Mouse (Mus musculus): ENCODE measurements at regions not wholly inside any gene's neighbourhood (a gene's known extent, or its start where the extent isn't known, plus 50 kb on each side); places are given as distances from the start of the nearest gene placed in this dataset.

DNA sequence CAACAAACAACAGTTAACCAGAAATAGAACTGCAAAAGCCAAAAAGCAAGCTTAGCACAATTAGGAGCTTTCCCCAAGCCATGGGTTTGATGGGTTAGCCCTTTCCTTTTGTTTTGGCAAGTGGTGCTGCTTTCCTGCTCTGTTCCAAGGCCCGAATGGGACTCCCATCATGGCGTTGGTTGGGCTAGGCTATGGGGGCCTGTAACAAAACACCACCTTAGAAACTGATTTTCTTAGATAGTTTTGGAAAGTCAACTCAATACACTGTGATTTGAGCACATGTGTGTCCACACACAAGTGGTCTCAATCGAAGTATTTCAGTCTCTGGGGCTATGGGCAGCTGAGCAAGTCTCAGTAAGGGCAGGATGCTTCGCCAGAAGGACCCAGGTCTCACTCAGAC lies 470.5 kb upstream of the Kif2a start:
- DNase-seq (ENCODE audit: low spot score in 2 of 2): no peak

DNA sequence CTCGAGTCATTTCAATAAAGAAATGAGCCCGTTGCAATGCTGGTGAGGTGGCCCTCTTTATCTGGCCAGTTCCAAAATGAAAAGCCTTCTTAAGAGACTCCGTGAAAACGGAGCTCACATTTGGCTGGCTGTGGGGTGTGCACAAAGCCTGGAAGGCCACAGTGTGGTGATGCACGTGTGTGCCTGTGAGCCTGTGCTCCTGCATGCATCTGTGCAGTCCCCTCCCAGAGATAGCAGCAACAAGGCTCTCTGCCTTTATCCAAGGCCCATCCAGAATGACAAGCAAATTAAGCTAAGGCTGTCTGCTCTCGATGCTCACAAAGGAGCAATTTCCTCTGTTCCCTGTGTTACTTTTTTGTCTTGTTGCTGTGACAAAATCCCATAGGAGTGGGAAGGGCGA lies 469.5 kb upstream of the Kif2a start:
- no peak for DNase-seq (ENCODE audit: low spot score in 2 of 2)

GRCm38 (mm10) chr13:107485400-107486017 lies 463.6 kb upstream of the Kif2a start:
- no peak for DNase-seq (ENCODE audit: low spot score in 2 of 2)

DNA sequence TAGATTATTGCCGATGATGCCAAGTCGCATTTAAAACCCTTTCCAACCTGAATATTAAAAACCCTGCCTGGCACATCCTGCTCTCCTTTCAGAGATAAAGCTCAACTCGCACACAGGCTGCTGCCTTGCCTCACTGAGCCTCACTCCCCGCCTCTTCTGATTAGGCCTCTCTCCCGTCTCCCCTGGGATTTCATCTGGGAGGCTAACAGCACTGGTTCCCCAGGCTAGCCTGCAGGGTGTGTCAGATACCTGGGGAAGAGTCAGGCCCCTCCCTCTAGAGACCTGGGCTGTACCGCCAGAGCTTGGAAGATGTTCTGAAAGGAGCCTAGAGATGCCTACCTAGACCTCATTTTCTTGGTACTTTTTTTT lies 462.7 kb upstream of the Kif2a start:
- no peak for DNase-seq (ENCODE audit: low spot score in 2 of 2)

DNA sequence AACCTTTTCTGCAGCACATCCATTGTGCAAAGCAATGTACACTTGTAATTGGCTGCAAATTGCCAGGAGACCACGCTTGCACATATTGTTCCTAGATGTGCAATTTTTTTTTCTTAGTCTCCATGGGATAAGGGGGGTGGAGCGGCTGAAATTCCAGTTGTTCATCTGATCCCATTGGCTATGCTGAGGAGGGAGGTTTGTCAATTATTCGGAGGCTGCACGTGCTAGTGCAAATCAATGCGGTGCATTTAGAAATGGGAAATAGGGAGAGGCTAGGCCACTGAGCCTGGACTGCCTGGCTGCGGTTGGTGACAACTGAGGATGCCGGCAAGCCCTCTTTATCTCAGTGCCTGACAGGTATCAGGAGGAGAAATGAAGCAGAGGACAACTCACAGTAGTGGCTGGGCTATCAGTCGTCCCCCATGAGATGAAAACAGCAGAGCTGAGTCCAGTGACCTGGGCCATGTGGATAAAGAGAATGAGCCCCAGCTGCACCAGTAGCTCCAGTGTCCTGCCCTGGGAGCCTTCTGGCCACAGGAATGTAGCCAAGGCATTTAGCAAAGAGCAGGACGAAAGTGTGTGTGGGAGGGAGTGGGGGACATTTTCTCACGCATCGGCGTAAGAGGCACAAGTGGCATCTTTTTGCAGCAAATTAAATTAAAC lies 462.2 kb upstream of the Kif2a start:
- no peak for DNase-seq (ENCODE audit: low spot score in 2 of 2)

GRCm38 (mm10) chr13:107475166-107475565 lies 453.2 kb upstream of the Kif2a start:
- DNase-seq (ENCODE audit: low spot score in 2 of 2): no peak

GRCm38 (mm10) chr13:107469491-107470276 lies 447.8 kb upstream of the Kif2a start:
- no peak for DNase-seq (ENCODE audit: low spot score in 2 of 2)

DNA sequence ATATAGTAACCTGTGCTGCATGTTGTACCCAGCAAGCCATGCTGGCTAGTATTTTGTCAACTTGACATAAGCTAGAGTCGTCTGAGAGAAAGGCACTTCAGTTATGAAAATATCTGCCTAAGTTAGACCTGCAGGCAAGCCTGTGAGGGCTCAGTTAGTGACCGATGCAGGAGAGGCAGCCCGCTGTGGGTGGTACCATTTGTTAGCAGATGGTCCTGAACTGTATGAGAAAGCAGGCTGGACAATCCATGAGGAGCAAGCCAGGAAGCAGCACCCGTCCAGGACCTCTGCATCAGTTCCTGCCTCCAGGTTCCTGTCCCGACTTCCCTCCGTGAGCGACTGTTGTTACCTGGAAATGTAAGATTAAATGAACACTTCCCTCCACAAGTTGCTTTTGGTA lies 440.9 kb upstream of the Kif2a start:
- DNase-seq (ENCODE audit: low spot score in 2 of 2): no peak

GRCm38 (mm10) chr13:107461048-107461912 lies 439.4 kb upstream of the Kif2a start:
- DNase-seq (ENCODE audit: low spot score in 2 of 2): peak; percentile 47 to 72

GRCm38 (mm10) chr13:107458730-107459129 lies 436.8 kb upstream of the Kif2a start:
- DNase-seq (ENCODE audit: low spot score in 2 of 2): no peak

GRCm38 (mm10) chr13:107457270-107457669 lies 435.3 kb upstream of the Kif2a start:
- DNase-seq (ENCODE audit: low spot score in 2 of 2): no peak

- DNase-seq (ENCODE audit: low spot score in 2 of 2): no peak
These were observed 434.5 kb upstream of the Kif2a start for GRCm38 (mm10) chr13:107456394-107456793.

DNA sequence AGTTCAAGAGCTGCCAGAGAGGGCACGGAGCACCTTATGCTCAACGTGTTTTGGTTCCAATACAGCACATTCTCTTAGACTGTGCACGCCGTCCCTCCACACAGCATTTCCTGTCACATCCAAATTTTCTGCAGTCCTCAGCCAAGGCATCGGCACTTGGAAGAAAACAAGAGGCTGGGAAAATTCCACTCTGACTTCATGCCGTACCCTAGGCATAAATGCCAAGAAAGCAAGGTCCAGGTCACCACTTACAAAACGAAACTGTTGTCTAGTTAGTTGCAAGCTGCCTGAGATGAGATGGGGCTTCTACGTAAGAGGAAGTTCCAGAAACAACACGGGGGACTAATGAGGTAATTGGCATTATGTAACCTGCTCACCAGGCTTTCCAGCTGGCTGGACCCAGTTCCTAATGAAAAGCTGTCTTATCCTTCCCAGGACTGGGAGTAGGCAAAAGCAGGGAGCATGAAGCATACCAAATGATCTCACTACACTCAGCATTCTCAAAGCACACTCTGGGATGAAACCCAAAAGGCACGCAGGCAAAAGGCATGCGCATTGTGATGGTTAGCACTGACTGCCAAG lies 427.8 kb upstream of the Kif2a start:
- peak; percentile 26 to 44 for DNase-seq (ENCODE audit: low spot score in 2 of 2)

DNA sequence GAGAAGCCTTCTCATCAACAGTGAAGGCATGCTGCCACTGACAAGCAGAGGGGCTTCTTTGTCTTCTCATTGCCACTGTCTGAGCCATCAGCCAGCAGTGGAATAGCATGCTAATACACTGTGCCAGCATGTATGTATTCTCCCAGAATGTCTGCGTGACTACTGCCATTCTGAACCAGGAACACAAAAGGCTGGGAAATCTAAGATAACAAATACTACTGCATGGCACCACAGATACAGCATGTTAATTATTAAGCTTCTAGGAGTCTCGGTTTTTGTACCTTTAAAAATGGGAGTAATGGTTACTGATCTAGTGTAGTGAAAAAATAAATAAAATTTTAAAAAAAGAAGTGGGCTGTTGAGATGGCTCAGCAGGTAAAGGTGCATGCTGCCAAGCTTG lies 425.9 kb upstream of the Kif2a start:
- DNase-seq (ENCODE audit: low spot score in 2 of 2): no peak

GRCm38 (mm10) chr13:107419363-107420155 lies 397.6 kb upstream of the Kif2a start:
- DNase-seq (ENCODE audit: low spot score in 2 of 2): no peak

GRCm38 (mm10) chr13:107410267-107410666 lies 388.3 kb upstream of the Kif2a start:
- no peak for DNase-seq (ENCODE audit: low spot score in 2 of 2)

DNA sequence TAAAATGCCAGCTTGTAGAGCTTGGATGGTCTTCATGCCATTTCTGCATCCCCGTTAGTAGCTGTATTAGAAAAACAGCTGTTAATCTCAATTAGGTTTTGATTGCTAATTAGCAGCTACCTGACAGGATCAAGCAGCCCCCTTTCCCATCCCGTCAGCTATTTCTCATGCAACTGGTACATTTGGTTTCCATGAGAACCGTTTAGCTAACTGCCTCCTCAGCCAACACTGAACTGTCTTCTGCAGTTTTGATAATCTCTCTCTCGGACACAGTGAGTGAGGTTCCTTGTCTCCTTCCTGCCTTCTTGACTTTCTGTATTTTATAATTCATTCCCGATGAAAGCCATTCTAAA lies 385.7 kb upstream of the Kif2a start:
- DNase-seq (ENCODE audit: low spot score in 2 of 2): no peak

DNA sequence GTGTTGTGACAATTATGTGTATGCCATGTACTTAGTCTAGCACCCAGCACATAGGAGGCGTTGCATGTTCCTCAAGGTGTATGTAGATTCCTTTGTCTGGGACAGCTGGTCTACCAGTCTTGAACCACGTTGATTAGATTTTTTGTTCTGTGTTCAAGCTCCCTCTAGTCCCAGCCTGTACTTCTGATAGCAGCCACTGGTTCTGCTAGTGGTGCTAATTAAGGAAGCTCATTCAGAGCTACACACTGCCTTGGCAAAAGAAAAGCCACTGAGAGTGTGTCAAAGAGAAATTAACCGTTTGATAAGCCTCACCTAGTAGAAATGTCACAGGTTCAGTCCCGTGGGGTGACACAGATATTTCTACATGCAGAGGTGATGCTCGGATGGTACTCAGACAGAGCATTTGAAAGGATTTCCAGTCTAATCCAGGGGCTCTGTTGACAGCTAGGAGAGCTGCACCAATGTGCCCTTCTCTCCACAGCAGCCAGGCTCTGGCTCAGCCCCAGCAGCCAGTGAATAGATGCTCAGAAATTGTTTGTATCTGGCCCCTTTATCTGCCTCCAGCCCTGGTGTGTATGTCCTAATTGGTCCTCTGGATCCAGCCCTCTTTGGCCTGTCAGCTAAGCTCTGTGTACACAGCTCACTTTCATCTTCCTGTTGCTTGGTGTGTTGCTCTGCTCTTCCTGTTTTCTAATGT lies 385.2 kb upstream of the Kif2a start:
- peak; percentile 38 to 49 for DNase-seq (ENCODE audit: low spot score in 2 of 2)

DNA sequence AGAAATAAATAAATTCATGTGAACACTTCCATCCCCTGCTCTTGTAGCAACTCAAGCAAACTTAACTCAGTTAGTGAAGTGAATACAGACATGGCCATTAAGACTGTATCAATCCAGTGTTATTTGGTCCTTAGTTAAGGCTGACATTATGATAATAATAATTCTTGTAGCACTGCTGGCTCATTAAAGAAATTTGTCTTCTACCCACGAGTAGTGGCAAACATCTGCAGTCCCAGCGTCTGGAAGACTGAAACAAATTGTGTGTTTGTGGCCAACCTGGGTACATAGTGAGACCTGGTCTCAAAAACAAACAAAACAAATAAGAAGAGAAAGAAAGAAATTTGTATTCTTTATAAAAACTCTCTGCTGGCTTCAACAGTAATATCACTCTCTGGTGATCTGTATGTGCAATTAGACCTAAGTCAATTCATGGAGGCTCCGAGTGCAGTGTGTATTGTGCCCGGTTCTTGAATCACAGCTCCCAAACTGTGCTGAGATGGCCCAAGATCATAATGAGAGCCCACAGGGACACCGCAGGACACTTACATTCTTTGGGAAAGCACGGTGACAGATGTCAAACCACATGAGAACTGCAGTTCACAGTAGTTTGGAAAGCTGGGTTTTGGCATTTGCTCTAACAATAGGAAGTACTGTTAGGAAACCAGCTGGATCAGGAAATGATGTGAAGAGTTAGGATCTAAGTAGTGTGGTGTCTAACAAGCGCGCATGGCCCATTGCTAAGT lies 376.9 kb upstream of the Kif2a start:
- DNase-seq (ENCODE audit: low spot score in 2 of 2): no peak

GRCm38 (mm10) chr13:107396036-107396435 lies 374.1 kb upstream of the Kif2a start:
- DNase-seq (ENCODE audit: low spot score in 2 of 2): no peak

Measured in frontal cortex, postnatal 14 days (tissue).